Mouse (Mus musculus): ENCODE measurements around the gene Nfe2l1.

Nfe2l1 gene

DNA sequence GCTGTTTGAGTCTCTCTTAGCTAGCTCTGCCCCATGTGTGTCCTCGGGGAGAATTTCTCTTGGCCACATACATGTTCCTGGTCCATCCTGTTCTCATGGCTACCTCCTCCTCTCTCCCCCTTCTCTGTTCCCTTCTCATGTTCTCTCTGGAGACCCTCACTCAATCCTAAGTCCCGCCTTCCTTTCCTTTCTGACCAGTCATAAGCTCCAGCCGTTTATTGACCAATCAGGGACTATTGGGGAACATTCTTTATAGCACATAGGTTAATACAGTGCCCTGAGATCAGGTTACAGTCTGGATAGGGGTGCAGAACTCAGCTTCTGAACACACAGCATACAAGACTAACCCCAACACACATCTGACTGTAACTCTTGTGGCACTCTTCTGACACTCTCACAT is 17.5 kb upstream of the Nfe2l1 start:
- peak; percentile 57 for DNase-seq (ENCODE audit: low read depth, low spot score)

DNA sequence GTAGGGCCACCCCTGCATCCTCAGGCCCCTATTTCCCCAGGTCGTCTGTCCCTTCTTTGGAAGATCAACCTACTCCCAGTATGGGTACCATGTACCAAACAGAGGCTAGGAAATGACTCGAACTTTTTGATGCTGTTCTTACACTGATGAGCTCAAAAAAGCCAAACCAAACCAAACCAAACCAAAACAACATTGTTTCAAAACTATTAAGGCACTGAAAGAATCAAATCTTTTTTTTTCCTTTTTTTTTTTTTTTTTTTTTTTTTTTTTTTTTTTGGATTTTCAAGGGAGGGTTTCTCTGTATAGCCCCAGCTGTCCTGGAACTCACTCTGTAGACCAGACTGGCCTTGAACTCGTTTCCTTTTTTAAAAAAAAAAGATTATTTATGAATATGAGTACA is 13.9 kb upstream of the Nfe2l1 start:
- DNase-seq (ENCODE audit: low read depth, low spot score): no peak

- no peak for DNase-seq (ENCODE audit: low read depth, low spot score)
These were observed 10.5 kb upstream of the Nfe2l1 start for GRCm38 (mm10) chr11:96840290-96840689.

DNA sequence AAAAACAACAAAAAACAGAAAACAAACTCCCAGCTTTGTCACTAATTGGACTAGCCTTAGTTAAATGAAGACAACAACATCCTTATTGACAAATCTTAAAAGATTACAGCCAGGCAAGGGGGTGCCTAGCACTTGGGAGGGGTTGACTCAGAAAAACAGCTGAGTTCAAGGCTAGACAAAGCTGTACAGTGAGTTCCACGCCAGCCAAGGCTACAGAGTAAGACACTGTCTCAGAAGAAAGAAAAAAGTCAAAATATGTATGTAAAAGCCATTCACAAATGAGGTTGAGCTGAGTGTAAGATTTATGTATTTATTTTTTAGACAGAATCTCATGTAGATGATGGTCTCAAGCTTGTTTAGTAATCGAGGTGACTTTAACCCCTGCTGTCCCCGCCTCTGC is 10.1 kb upstream of the Nfe2l1 start:
- DNase-seq (ENCODE audit: low read depth, low spot score): no peak

GRCm38 (mm10) chr11:96839428-96839827 is 9.7 kb upstream of the Nfe2l1 start:
- no peak for DNase-seq (ENCODE audit: low read depth, low spot score)

- no peak for DNase-seq (ENCODE audit: low read depth, low spot score)
These were observed 8.6 kb upstream of the Nfe2l1 start for GRCm38 (mm10) chr11:96838341-96838740.

DNA sequence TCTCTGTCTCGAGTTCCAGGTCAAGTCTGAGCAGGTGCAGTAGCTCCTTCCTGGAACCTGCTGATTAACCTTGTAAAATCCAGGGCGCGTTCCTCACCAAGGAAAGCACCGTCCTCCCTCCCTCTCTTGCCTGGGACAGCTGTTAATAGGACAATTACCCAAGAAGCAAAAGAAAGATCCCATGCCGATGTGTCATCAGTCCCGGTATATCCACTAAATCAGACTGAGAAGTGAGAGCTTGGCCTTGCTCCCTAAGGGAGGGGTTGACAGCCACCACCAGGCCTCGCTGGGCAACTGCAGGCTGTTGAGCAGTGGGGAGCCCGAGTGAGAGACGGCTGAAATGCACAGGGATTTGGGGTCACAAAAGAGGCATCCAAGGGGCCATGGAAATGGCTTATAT is 7.5 kb upstream of the Nfe2l1 start:
- DNase-seq (ENCODE audit: low read depth, low spot score): no peak

DNA sequence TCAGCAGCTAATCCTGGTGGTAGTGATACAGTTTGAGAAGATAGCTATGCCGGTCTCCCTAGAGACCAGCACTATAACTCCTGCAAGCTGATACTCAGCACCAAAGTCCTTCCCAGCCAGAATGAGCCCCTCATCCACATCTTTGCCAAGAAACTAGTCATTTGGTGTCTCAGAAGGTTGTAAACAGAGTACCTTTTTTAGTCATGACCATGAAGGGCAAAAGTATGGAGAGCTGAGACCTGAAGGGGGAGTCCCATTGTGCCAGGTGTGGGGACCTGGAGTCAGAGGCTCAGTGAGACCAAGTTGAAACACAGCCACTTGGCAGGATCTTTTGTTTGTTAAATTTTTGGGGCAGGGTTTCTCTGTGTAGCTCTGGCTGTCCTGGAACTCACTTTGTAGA is 4.4 kb upstream of the Nfe2l1 start:
- DNase-seq (ENCODE audit: low read depth, low spot score): no peak

DNA sequence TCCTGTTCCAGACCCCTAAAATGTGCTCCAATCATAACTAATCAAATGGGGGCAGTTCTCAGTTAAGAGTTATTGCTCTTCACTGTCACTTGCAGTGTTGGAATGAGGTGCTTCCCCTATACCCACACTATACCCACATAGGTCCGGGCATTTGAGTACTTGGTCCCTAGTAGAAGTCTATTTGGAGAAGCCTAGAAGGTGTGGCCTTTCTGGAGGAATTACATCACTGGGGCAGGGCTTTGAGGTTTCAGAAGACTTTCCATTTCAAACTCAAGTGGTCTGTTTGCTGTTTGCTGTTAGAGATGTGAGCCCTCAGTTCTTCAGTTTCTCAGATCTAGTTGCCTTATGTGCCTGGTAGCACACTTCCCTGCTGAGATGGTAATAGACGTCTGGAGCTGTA is 3.2 kb upstream of the Nfe2l1 start:
- no peak for DNase-seq (ENCODE audit: low read depth, low spot score)

DNA sequence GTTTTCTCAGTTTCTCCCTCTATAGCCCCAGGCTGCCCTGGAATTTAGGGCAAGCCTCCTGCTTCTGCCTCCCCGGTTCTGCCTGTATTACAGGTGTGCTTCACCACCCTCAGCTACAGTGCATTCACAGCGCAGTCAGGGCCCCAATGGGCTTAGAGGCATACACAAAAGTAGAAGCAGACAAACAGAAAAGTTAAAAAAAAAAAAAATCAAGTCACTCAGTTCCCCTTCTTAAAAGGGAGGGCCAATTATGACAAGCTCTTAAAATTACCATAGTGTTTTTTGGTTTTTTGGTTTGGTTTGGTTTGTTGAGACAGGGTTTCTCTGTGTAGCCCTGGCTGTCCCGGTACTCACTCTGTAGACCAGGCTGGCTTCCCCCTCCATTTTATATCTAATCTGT is 2.8 kb upstream of the Nfe2l1 start:
- no peak for DNase-seq (ENCODE audit: low read depth, low spot score)

DNA sequence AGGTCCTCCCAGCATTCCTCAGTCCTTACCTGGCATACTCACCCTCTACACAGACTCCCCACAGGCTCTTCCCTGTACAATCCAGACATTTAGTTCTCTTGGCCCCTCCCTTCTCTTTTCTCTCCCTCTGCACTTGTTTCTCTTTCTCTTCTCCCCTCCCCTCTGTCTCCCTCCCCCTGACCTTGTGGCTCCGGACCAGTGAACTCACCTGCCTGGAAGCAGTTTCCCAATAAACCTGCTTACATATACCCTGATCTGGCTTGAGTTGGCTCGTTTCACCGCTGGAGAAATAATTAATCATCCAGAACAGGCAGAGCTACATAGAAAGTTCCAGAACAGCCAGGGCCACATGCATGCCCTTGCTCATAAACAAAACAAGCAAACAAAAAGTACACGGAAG is 1.7 kb upstream of the Nfe2l1 start:
- DNase-seq (ENCODE audit: low read depth, low spot score): peak; percentile 77

DNA sequence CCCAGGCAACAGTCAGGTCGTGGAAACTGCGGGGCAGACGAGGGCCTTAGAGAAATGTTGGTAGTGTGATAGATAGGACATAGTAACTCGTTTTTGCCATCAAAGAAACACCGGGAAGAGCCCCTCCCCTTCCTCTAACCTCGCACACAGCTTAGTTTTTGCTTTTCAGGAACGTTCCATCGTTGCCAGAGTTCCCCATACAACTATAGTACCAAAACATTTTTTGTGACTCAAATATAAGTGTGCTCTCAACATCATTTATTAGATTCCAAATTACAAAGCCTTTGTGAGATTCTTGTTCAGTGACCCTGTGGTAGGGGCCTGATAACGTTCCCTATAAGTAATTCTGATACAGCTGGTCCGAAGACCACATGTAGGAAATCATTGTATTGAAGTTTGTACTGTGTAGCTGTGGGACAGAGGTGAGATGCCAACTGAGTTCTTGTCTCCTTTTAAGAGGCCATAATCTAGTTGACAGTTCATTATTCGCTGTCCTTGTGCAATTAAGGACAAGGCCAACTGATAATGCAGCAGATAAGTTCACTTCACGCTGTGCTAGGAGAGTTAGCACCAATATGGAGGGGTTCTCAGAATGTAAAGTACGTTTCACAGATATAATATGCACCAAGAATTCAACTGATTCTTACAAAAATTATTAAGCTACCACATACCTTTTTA is 910 bp upstream of the Nfe2l1 start:
- no peak for DNase-seq (ENCODE audit: low read depth, low spot score)

DNA sequence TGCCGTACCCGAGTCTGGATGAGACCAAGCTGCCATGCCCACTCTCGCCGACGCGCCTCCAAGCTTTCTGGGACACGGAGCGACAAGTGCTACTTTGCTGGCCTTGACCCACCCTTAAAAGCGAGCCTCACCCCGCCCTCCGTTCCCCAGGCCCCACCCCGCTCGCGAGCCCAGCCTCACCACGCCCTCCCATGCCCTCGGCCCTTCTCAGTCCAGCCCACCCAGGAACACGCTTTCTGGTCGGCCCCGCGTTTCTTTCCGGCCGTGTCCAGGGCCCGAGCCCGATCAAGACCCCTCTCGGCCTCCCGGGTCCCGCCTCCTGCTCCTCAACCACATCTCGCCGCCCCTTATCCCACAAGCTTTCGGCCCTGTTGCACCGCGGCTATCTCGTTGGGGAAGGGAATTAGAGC is 360 bp downstream of the Nfe2l1 start:
- peak; percentile 93 for DNase-seq (ENCODE audit: low read depth, low spot score)

DNA sequence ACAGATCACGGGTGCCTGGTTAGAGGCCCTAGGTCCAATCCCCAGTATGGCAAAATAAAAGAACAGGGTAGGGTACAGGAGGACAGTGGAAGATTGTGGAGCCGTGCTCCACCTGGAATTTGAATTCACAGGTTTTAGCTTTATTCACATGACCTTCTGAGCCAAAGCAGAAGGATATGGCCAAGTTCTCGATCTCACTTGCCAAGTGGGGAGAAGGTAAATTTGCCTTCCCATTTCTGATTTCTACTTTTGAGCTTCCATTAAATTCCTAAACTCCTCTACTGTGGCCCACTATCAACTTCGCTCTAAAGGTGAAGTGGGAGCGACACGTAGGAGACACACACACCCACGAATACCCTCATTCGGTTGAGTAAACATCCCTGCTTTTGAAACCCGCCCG is 887 bp downstream of the Nfe2l1 start:
- no peak for DNase-seq (ENCODE audit: low read depth, low spot score)

- DNase-seq (ENCODE audit: low read depth, low spot score): no peak
These were observed 1.9 kb downstream of the Nfe2l1 start for GRCm38 (mm10) chr11:96827917-96828316.

DNA sequence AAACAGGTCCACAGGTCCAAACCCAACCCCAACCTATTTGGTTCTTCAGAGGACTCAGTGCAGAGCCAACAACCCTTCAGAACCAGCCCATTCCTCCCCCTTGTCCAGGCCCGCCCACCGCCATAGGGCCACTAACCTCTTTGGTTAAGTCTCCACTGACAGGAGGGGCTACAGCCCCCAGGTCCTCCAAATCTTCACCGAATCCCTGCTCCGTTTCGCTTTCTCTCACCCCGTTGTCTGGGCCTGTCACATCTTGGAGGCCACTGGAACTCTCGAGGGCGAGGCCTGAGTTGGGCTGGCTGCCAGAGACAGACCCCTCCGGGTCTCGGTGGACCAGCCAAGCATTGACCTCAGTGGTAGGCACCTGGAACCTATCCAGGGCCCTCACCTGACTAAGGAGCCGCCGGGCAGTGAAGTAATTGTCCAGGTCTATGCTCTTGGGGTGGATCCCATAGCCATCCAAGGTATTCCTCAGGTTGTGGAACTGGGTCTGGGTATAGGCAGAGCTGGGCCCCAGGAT is 2.6 kb downstream of the Nfe2l1 start:
- no peak for DNase-seq (ENCODE audit: low read depth, low spot score)

- DNase-seq (ENCODE audit: low read depth, low spot score): no peak
These were observed 3.3 kb downstream of the Nfe2l1 start for GRCm38 (mm10) chr11:96826481-96826880.

DNA sequence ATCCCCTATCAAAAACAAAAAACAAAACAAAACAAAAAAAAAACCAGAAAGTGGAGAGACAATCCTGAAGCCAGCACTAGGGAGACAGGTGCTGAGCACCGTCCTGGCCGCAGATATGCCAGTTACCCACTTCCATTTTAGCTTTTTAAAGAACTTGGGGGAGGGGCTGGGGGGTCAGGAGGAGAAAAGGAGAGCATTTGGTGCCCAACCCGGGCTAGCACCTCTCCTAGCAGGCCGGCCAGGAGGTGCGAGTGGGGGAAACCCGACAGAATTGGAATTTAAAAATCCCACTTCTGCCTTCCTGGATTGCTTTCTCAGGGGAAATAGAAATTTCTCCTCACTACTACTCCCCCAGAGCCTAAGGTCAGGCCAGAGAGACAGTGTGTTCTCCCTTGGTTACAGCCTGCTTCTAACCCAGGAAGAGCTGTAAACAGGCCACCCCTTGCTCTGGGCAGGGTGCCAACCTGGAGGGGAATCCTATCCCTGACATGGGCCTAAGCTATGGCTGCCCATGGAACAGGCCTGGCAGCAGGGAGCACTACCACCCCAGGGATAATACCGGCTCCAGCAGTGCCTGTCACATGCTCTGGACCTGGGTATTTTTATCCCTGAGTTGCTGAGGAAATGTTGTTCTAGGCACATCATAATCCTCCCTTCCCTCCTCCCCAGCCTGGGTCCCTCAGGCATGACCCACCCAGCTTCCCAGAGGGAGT is 4.8 kb downstream of the Nfe2l1 start:
- no peak for DNase-seq (ENCODE audit: low read depth, low spot score)

GRCm38 (mm10) chr11:96823880-96824782 is 5.6 kb downstream of the Nfe2l1 start:
- peak; percentile 99 for DNase-seq (ENCODE audit: low read depth, low spot score)

DNA sequence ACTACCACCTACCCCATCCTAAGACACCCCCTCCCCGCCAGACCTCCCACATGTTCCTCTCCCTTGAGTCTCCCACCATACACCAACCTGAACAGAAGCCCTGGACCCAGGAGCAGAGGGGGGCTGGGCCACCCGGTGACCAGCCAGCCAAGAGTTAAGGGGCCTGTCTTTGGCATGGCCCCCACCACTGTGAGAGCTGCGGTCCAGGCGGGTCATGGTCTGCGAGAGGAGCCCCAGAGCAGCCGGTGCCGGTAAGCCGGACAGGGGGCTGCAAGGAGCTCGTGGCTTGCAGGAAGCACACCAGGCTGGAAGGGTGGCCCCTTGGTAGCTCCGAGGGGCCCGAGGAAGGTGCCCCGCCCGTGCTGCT is 6.3 kb downstream of the Nfe2l1 start:
- no peak for DNase-seq (ENCODE audit: low read depth, low spot score)

GRCm38 (mm10) chr11:96822675-96823470 is 6.9 kb downstream of the Nfe2l1 start:
- DNase-seq (ENCODE audit: low read depth, low spot score): peak; percentile 94
